Mouse (Mus musculus) embryonic fibroblast, embryonic 13.5 days (primary cell): ENCODE results near the gene Prmt7. TPM values are rescaled to one million over a fixed set of nuclear protein-coding genes. Genes with fewer than 3 reads are reported as not detected.

ENCODE experiments used
- H3K27ac ChIP-seq: 2 replicates; pipeline ENCODE4 v1.5.1; 2012; ENCODE audit warnings: low read length, control low read depth, inconsistent platforms; ENCODE audit not compliant: insufficient read depth
- H3K4me1 ChIP-seq: 2 replicates; pipeline ENCODE4 v1.6.1; 2011; ENCODE audit warnings: low read length; ENCODE audit not compliant: control insufficient read depth, insufficient read depth
- H3K4me3 ChIP-seq: 2 replicates; pipeline ENCODE4 v1.5.1; 2011; ENCODE audit warnings: mild to moderate bottlenecking, control low read depth, low read length; ENCODE audit not compliant: insufficient read depth
- CTCF ChIP-seq: IDR thresholded peaks from 2 replicates; pipeline ENCODE4 v1.5.1; 2011; ENCODE audit warnings: mild to moderate bottlenecking, control low read depth, low read length, moderate library complexity, borderline replicate concordance; ENCODE audit not compliant: insufficient read depth
- POLR2A ChIP-seq: IDR thresholded peaks from 2 replicates; pipeline ENCODE4 v1.6.1; 2011; ENCODE audit warnings: low read depth, mild to moderate bottlenecking, control low read depth, low read length, moderate library complexity
- polyA plus RNA-seq: library from polyadenylated mRNA; stranded (reverse); fragments of >200 nt; gene quantifications from 2 replicates; pipeline ENCODE4 v1.2.4, GENCODE M21; 2011; ENCODE audit warnings: low read depth; ENCODE audit not compliant: missing spikeins, insufficient read length

Gene Prmt7
- polyA plus RNA-seq, 1 experiment, result 33.6 TPM

- TF ChIP-seq POLR2A (no peak), CTCF (no peak)
- H3K4me1 ChIP-seq, result no peaks in the 10 kb centered on the region
- H3K4me3 ChIP-seq, result no peak overlapping the region
- H3K27ac ChIP-seq, result no peak overlapping the region
These were observed 90.3 kb downstream of the Prmt7 start for GRCm38 (mm10) chr8:106300739-106301715.

Other genes with a start within 250 kb of the Prmt7 start
- gene Slc12a4, start 244.8 kb upstream of the Prmt7 start, polyA plus RNA-seq, result 60.2 and 82.1 TPM in 2 replicates
- gene Dpep3, start 231.5 kb upstream of the Prmt7 start, polyA plus RNA-seq, result not detected in 2 replicates
- 13.4 and 17.4 TPM in 2 replicates for gene Dus2, start 219.6 kb upstream of the Prmt7 start, polyA plus RNA-seq
- not detected in 2 replicates for gene Dpep2nb, start 205.0 kb upstream of the Prmt7 start, polyA plus RNA-seq
- 7.3 and 8.8 TPM in 2 replicates for gene Ddx28, start 199.1 kb upstream of the Prmt7 start, polyA plus RNA-seq
- 69.6 and 78.6 TPM in 2 replicates for gene Nfatc3, start 152.1 kb upstream of the Prmt7 start, polyA plus RNA-seq
- 2.1 and 3.9 TPM in 2 replicates for gene Esrp2, start 74.0 kb upstream of the Prmt7 start, polyA plus RNA-seq
- 30.0 and 40.9 TPM in 2 replicates for gene Pla2g15, start 60.5 kb upstream of the Prmt7 start, polyA plus RNA-seq
- gene Slc7a6, start 42.1 kb upstream of the Prmt7 start, polyA plus RNA-seq, result 57.4 and 59.3 TPM in 2 replicates
- 31.1 and 34.0 TPM in 2 replicates for gene Slc7a6os, start within 50 bp of the Prmt7 start, polyA plus RNA-seq
- 0.37 and 0.89 TPM in 2 replicates for gene Smpd3, start 127.1 kb downstream of the Prmt7 start, polyA plus RNA-seq
- 10.1 and 11.7 TPM in 2 replicates for gene Zfp90, start 204.4 kb downstream of the Prmt7 start, polyA plus RNA-seq